Mouse (Mus musculus): ENCODE measurements at regions not wholly inside any gene's neighbourhood (a gene's known extent, or its start where the extent isn't known, plus 50 kb on each side); places are given as distances from the start of the nearest gene placed in this dataset.

GRCm38 (mm10) chr1:76036316-76036715 lies 490.2 kb downstream of the Slc4a3 start:
- Histone ChIP-seq H3K27me3 (replicated peaks) (no peaks in the 10 kb centered on the region), H3K4me3 (no peak overlapping the region), H3K9ac (no peak overlapping the region), H3K9me3 (no peaks in the 10 kb centered on the region), H3K27ac (no peak overlapping the region), H3K4me2 (replicated peaks) (no peak overlapping the region), H3K36me3 (no peaks in the 10 kb centered on the region), H3K4me1 (no peaks in the 10 kb centered on the region)
- 52% methylated on average over 3 of the region's 3 CpGs for WGBS
- no peak for ATAC-seq (ENCODE audit: low FRiP score, low read depth)

- no peak for ATAC-seq (ENCODE audit: low FRiP score, low read depth)
- Histone ChIP-seq H3K4me3 (no peak overlapping the region), H3K27me3 (replicated peaks) (no peaks in the 10 kb centered on the region), H3K9ac (no peak overlapping the region), H3K36me3 (no peaks in the 10 kb centered on the region), H3K27ac (no peak overlapping the region), H3K9me3 (no peaks in the 10 kb centered on the region), H3K4me2 (replicated peaks) (no peak overlapping the region), H3K4me1 (no peaks in the 10 kb centered on the region)
- 77% methylated on average over 4 of the region's 4 CpGs for WGBS
These were observed 493.1 kb downstream of the Slc4a3 start for GRCm38 (mm10) chr1:76039029-76039655.

- 91% methylated on average over 4 of the region's 4 CpGs for WGBS
- Histone ChIP-seq H3K9me3 (no peaks in the 10 kb centered on the region), H3K4me1 (no peaks in the 10 kb centered on the region), H3K4me2 (replicated peaks) (no peak overlapping the region), H3K27me3 (replicated peaks) (no peaks in the 10 kb centered on the region), H3K36me3 (no peaks in the 10 kb centered on the region), H3K27ac (no peak overlapping the region), H3K9ac (no peak overlapping the region), H3K4me3 (no peak overlapping the region)
- no peak for ATAC-seq (ENCODE audit: low FRiP score, low read depth)
These were observed 493.6 kb downstream of the Slc4a3 start for GRCm38 (mm10) chr1:76039661-76040060.

- ATAC-seq (ENCODE audit: low FRiP score, low read depth), result no peak
- 83% methylated on average over 1 of the region's 1 CpGs for WGBS
These were observed 504.2 kb downstream of the Slc4a3 start for GRCm38 (mm10) chr1:76050264-76050663.

DNA sequence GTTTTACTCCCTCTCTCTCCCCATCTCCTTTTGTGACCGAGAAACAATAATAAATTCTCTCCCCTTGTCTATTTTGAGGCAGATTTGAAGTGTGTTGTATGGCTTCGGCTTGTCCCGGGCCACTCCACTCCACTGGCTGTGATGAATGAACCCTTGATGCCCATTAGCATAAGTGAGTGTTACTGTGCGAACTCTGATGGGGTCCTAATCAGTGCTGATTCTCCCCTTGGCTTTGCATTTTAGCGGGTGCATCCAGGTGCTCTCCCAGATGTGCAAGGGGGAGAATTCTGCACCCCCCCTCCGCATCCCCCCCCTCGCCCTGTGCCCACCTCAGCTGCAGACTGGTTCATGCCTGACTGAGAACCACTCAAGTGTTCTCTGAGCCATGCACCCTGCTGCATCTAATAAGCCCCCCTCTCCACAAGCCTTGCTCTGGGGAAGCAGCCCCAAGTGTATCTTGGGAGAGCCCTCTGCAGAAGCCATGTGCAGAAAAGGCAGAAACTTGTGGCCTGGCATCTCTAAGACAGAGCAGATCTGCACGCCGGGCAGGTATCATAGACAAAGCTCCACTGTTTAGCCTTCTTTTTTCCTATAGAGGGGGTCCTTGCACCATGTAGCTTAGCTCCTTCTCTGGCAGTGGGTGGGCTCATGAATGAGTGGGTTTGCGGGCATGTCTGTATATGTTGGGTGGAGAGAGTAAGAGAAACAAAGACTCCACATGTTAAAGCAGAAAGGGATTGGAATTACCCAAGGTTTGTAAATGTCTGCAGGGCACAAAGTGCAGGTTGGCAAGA lies 507.5 kb downstream of the Slc4a3 start:
- ATAC-seq (ENCODE audit: low FRiP score, low read depth), result peak; percentile 41; the same call in 1 of the 2 replicates
- Histone ChIP-seq H3K9ac (no peak overlapping the region), H3K4me1 (peaks cover 5% of the 10 kb centered on the region; the same call in 1 of the 2 replicates), H3K9me3 (no peaks in the 10 kb centered on the region), H3K36me3 (no peaks in the 10 kb centered on the region), H3K27me3 (replicated peaks) (no peaks in the 10 kb centered on the region), H3K27ac (no peak overlapping the region), H3K4me2 (replicated peaks) (no peak overlapping the region), H3K4me3 (no peak overlapping the region)
- WGBS, result 52% methylated on average over 10 of the region's 10 CpGs

More at GRCm38 (mm10) chr1:76050264-76050663, 504.2 kb downstream of the Slc4a3 start:
- Histone ChIP-seq H3K4me3 (no peak overlapping the region), H3K9ac (no peak overlapping the region), H3K9me3 (no peaks in the 10 kb centered on the region), H3K27me3 (replicated peaks) (no peaks in the 10 kb centered on the region), H3K4me2 (replicated peaks) (no peak overlapping the region), H3K27ac (no peak overlapping the region), H3K36me3 (no peaks in the 10 kb centered on the region), H3K4me1 (peaks cover 5% of the 10 kb centered on the region; the same call in 1 of the 2 replicates)

GRCm38 (mm10) chr1:76065783-76066182 lies 519.7 kb downstream of the Slc4a3 start:
- ATAC-seq (ENCODE audit: low FRiP score, low read depth), result 0 out of 2 replicates have a peak, but pooled peaks have one; percentile 48

GRCm38 (mm10) chr1:76070831-76071321 lies 524.8 kb downstream of the Slc4a3 start:
- no peak overlapping the region for H3K9ac ChIP-seq
- H3K4me2 ChIP-seq (replicated peaks), result no peak overlapping the region
- no peak for ATAC-seq (ENCODE audit: low FRiP score, low read depth)
- no peak overlapping the region for H3K27ac ChIP-seq
- H3K4me1 ChIP-seq, result peaks cover 18% of the 10 kb centered on the region; the same call in 1 of the 2 replicates
- no peaks in the 10 kb centered on the region for H3K27me3 ChIP-seq (replicated peaks)
- H3K4me3 ChIP-seq, result no peak overlapping the region
- H3K36me3 ChIP-seq, result no peaks in the 10 kb centered on the region
- no peaks in the 10 kb centered on the region for H3K9me3 ChIP-seq
- 78% methylated on average over 16 of the region's 16 CpGs for WGBS

More at GRCm38 (mm10) chr1:76065783-76066182, 519.7 kb downstream of the Slc4a3 start:
- Histone ChIP-seq H3K27ac (no peak overlapping the region), H3K4me1 (0 out of 2 replicates have a peak, but pooled peaks cover 7% of the 10 kb centered on the region), H3K27me3 (replicated peaks) (no peaks in the 10 kb centered on the region), H3K9ac (no peak overlapping the region), H3K9me3 (no peaks in the 10 kb centered on the region), H3K4me3 (no peak overlapping the region), H3K36me3 (no peaks in the 10 kb centered on the region), H3K4me2 (replicated peaks) (no peak overlapping the region)
- WGBS, result 48% methylated on average over 6 of the region's 6 CpGs

DNA sequence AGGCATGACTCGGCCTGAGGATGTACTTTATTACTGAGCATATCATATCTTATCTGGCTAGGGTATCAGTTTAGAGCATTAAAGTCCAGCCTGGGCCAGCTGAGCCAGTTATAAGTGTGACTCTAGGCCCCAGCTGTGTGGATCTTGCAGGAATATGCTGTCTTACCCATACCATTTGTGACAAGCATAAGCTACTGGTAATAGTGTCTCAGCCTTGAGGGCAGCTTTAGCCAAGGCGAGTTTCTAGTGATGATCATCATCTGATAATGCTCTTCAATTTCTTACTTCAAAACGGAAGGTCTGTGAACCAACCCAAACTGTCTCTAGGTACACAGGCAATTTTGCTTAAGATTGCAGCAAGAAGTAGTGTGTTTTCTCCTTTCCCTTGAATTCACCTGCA lies 529.1 kb downstream of the Slc4a3 start:
- Histone ChIP-seq H3K4me3 (no peak overlapping the region), H3K9ac (no peak overlapping the region), H3K36me3 (no peaks in the 10 kb centered on the region), H3K9me3 (no peaks in the 10 kb centered on the region), H3K4me2 (replicated peaks) (0 out of 2 replicates have a peak overlapping the region, but pooled peaks have one; percentile 21), H3K27ac (no peak overlapping the region; the same call in 1 of the 2 replicates), H3K27me3 (replicated peaks) (no peaks in the 10 kb centered on the region), H3K4me1 (peaks cover 15% of the 10 kb centered on the region; the same call in 1 of the 2 replicates)
- WGBS, result 72% methylated on average over 3 of the region's 3 CpGs
- no peak for ATAC-seq (ENCODE audit: low FRiP score, low read depth)

- H3K27ac ChIP-seq, result no peak overlapping the region
- ATAC-seq (ENCODE audit: low FRiP score, low read depth), result no peak
These were observed 529.8 kb downstream of the Slc4a3 start for GRCm38 (mm10) chr1:76075685-76076455.

GRCm38 (mm10) chr1:76080241-76080640 lies 534.2 kb downstream of the Slc4a3 start:
- no peak overlapping the region for H3K9ac ChIP-seq
- no peak overlapping the region for H3K27ac ChIP-seq
- 0 out of 2 replicates have a peak, but pooled peaks cover 6% of the 10 kb centered on the region for H3K4me1 ChIP-seq
- no peak overlapping the region for H3K4me3 ChIP-seq
- no peak overlapping the region for H3K4me2 ChIP-seq (replicated peaks)
- H3K36me3 ChIP-seq, result no peaks in the 10 kb centered on the region
- no peaks in the 10 kb centered on the region for H3K27me3 ChIP-seq (replicated peaks)
- H3K9me3 ChIP-seq, result no peaks in the 10 kb centered on the region
- 80% methylated on average over 6 of the region's 6 CpGs for WGBS
- no peak for ATAC-seq (ENCODE audit: low FRiP score, low read depth)

More at GRCm38 (mm10) chr1:76075685-76076455, 529.8 kb downstream of the Slc4a3 start:
- Histone ChIP-seq H3K27me3 (replicated peaks) (no peaks in the 10 kb centered on the region), H3K4me1 (peaks cover 15% of the 10 kb centered on the region; the same call in 1 of the 2 replicates), H3K9ac (no peak overlapping the region), H3K4me3 (no peak overlapping the region), H3K4me2 (replicated peaks) (peak overlapping the region; percentile 21; the same call in 1 of the 2 replicates), H3K9me3 (no peaks in the 10 kb centered on the region), H3K36me3 (no peaks in the 10 kb centered on the region)
- 24% methylated on average over 10 of the region's 10 CpGs for WGBS

GRCm38 (mm10) chr1:76081700-76082099 lies 535.6 kb downstream of the Slc4a3 start:
- Histone ChIP-seq H3K9me3 (no peaks in the 10 kb centered on the region), H3K36me3 (no peaks in the 10 kb centered on the region), H3K27me3 (replicated peaks) (no peaks in the 10 kb centered on the region), H3K27ac (no peak overlapping the region), H3K4me1 (no peaks in the 10 kb centered on the region), H3K4me3 (no peak overlapping the region), H3K9ac (no peak overlapping the region), H3K4me2 (replicated peaks) (no peak overlapping the region)
- 59% methylated on average over 4 of the region's 4 CpGs for WGBS
- ATAC-seq (ENCODE audit: low FRiP score, low read depth), result no peak

All from neural tube, embryonic 12.5 days (tissue).